Mouse (Mus musculus): Measurements from ENCODE around the gene Egfr. TPM values are rescaled to one million over a fixed set of nuclear protein-coding genes. Genes with fewer than 3 reads are reported as not detected.
A peak's percentile ranks its signal among the peaks of the same experiment; 100 is the strongest.

Gene Egfr
- polyA plus RNA-seq, 1 experiment = 97.8 TPM

- Histone ChIP-seq H3K4me3 (ENCODE audit: insufficient read depth, low read length) (no peak overlapping the region), H3K4me1 (ENCODE audit: control insufficient read depth, insufficient read depth, low read length) (no peaks in the 10 kb centered on the region), H3K27ac (ENCODE audit: insufficient read depth, low read length) (no peak overlapping the region)
- TF ChIP-seq POLR2A (IDR thresholded peaks at IDR 0.05; ENCODE audit: low read depth, low read length) (no peak), CTCF (IDR thresholded peaks at IDR 0.05; ENCODE audit: borderline replicate concordance, insufficient read depth, low read length) (no peak)
These were observed 129.9 kb downstream of the Egfr start for GRCm38 (mm10) chr11:16881932-16882331.

GRCm38 (mm10) chr11:16886152-16886551 lies 134.1 kb downstream of the Egfr start:
- no peak overlapping the region for H3K27ac ChIP-seq (ENCODE audit: insufficient read depth, low read length)
- no peaks in the 10 kb centered on the region for H3K4me1 ChIP-seq (ENCODE audit: control insufficient read depth, insufficient read depth, low read length)
- no peak overlapping the region for H3K4me3 ChIP-seq (ENCODE audit: insufficient read depth, low read length)
- TF ChIP-seq POLR2A (IDR thresholded peaks at IDR 0.05; ENCODE audit: low read depth, low read length) (no peak), CTCF (IDR thresholded peaks at IDR 0.05; ENCODE audit: borderline replicate concordance, insufficient read depth, low read length) (no peak)

- Histone ChIP-seq H3K4me1 (ENCODE audit: control insufficient read depth, insufficient read depth, low read length) (no peaks in the 10 kb centered on the region), H3K4me3 (ENCODE audit: insufficient read depth, low read length) (no peak overlapping the region), H3K27ac (ENCODE audit: insufficient read depth, low read length) (no peak overlapping the region)
- TF ChIP-seq CTCF (IDR thresholded peaks at IDR 0.05; ENCODE audit: borderline replicate concordance, insufficient read depth, low read length) (no peak), POLR2A (IDR thresholded peaks at IDR 0.05; ENCODE audit: low read depth, low read length) (no peak)
These were observed 136.1 kb downstream of the Egfr start for GRCm38 (mm10) chr11:16888086-16888485.

GRCm38 (mm10) chr11:16895441-16896356 lies 143.7 kb downstream of the Egfr start:
- H3K4me1 ChIP-seq (ENCODE audit: control insufficient read depth, insufficient read depth, low read length) = peaks cover 12% of the 10 kb centered on the region
- H3K27ac ChIP-seq (ENCODE audit: insufficient read depth, low read length) = peak overlapping the region; percentile 98
- TF ChIP-seq CTCF (IDR thresholded peaks at IDR 0.05; ENCODE audit: borderline replicate concordance, insufficient read depth, low read length) (no peak), POLR2A (IDR thresholded peaks at IDR 0.05; ENCODE audit: low read depth, low read length) (no peak)

GRCm38 (mm10) chr11:16897681-16898080 lies 145.7 kb downstream of the Egfr start:
- peak overlapping the region; percentile 98 for H3K27ac ChIP-seq (ENCODE audit: insufficient read depth, low read length)
- TF ChIP-seq CTCF (IDR thresholded peaks at IDR 0.05; ENCODE audit: borderline replicate concordance, insufficient read depth, low read length) (no peak), POLR2A (IDR thresholded peaks at IDR 0.05; ENCODE audit: low read depth, low read length) (no peak)
- peaks cover 12% of the 10 kb centered on the region for H3K4me1 ChIP-seq (ENCODE audit: control insufficient read depth, insufficient read depth, low read length)
- no peak overlapping the region for H3K4me3 ChIP-seq (ENCODE audit: insufficient read depth, low read length)

More at GRCm38 (mm10) chr11:16895441-16896356, 143.7 kb downstream of the Egfr start:
- no peak overlapping the region for H3K4me3 ChIP-seq (ENCODE audit: insufficient read depth, low read length)

- H3K4me3 ChIP-seq (ENCODE audit: insufficient read depth, low read length) = no peak overlapping the region
- H3K4me1 ChIP-seq (ENCODE audit: control insufficient read depth, insufficient read depth, low read length) = peaks cover 9% of the 10 kb centered on the region
- H3K27ac ChIP-seq (ENCODE audit: insufficient read depth, low read length) = no peak overlapping the region
- TF ChIP-seq POLR2A (IDR thresholded peaks at IDR 0.05; ENCODE audit: low read depth, low read length) (no peak), CTCF (IDR thresholded peaks at IDR 0.05; ENCODE audit: borderline replicate concordance, insufficient read depth, low read length) (no peak)
These were observed 148.2 kb downstream of the Egfr start for GRCm38 (mm10) chr11:16900182-16900581.

- Histone ChIP-seq H3K4me1 (ENCODE audit: control insufficient read depth, insufficient read depth, low read length) (peaks cover 5% of the 10 kb centered on the region; the same call in 1 of the 2 replicates), H3K27ac (ENCODE audit: insufficient read depth, low read length) (no peak overlapping the region), H3K4me3 (ENCODE audit: insufficient read depth, low read length) (no peak overlapping the region)
- TF ChIP-seq CTCF (IDR thresholded peaks at IDR 0.05; ENCODE audit: borderline replicate concordance, insufficient read depth, low read length) (no peak), POLR2A (IDR thresholded peaks at IDR 0.05; ENCODE audit: low read depth, low read length) (no peak)
These were observed 148.8 kb downstream of the Egfr start for GRCm38 (mm10) chr11:16900653-16901416.

- TF ChIP-seq POLR2A (IDR thresholded peaks at IDR 0.05; ENCODE audit: low read depth, low read length) = no peak
- no peak for TF ChIP-seq CTCF (IDR thresholded peaks at IDR 0.05; ENCODE audit: borderline replicate concordance, insufficient read depth, low read length)
- no peak overlapping the region for H3K4me3 ChIP-seq (ENCODE audit: insufficient read depth, low read length)
- H3K27ac ChIP-seq (ENCODE audit: insufficient read depth, low read length) = peak overlapping the region; percentile 7
- H3K4me1 ChIP-seq (ENCODE audit: control insufficient read depth, insufficient read depth, low read length) = peaks cover 9% of the 10 kb centered on the region
These were observed 152.5 kb downstream of the Egfr start for GRCm38 (mm10) chr11:16904302-16905011.

GRCm38 (mm10) chr11:16905012-16905332 lies 153.0 kb downstream of the Egfr start:
- peaks cover 9% of the 10 kb centered on the region for H3K4me1 ChIP-seq (ENCODE audit: control insufficient read depth, insufficient read depth, low read length)
- no peak overlapping the region for H3K4me3 ChIP-seq (ENCODE audit: insufficient read depth, low read length)
- TF ChIP-seq POLR2A (IDR thresholded peaks at IDR 0.05; ENCODE audit: low read depth, low read length) (no peak), CTCF (IDR thresholded peaks at IDR 0.05; ENCODE audit: borderline replicate concordance, insufficient read depth, low read length) (no peak)
- H3K27ac ChIP-seq (ENCODE audit: insufficient read depth, low read length) = peak overlapping the region; percentile 7; the same call in 1 of the 2 replicates
